Mouse (Mus musculus) G1E (cell line): ENCODE measurements at regions not wholly inside any gene's neighbourhood (a gene's known extent, or its start where the extent isn't known, plus 50 kb on each side); places are given as distances from the start of the nearest gene placed in this dataset.
"Not testable (repeated sequence)": the region's sequence is repeated elsewhere in the genome, so short reads cannot be mapped to it uniquely, and the experiment has no call there.

ENCODE experiments used
- CTCF ChIP-seq: IDR thresholded peaks from 2 replicates; pipeline ENCODE4 v1.5.1; 2012; ENCODE audit warnings: low read depth, low read length, inconsistent platforms, mixed read lengths
- GATA1 ChIP-seq: IDR thresholded peaks from 2 replicates; pipeline ENCODE4 v1.6.1; 2012; ENCODE audit warnings: borderline replicate concordance, low read length, inconsistent platforms, mixed read lengths
- GATA2 ChIP-seq: IDR thresholded peaks from 2 replicates; pipeline ENCODE4 v1.6.1; 2012; ENCODE audit warnings: low read depth, low read length, inconsistent platforms, borderline replicate concordance
- TAL1 ChIP-seq: conservative IDR thresholded peaks from 2 replicates; pipeline ENCODE4 v1.6.1; 2012; ENCODE audit warnings: low read depth, low read length, inconsistent platforms, mixed read lengths

- TF ChIP-seq CTCF, GATA2, GATA1, TAL1: not testable (repeated sequence)
Observed at GRCm38 (mm10) chr14:104715651-104716050, 193.2 kb upstream of the Rnf219 start.
